ENCODE assay signal across 9 mouse cellular contexts in genomic region chr9:61702280-61702966, GRCm38 (mm10).
DNase-seq lines count a peak whose midpoint lies in the region; ATAC-seq lines count a peak whose summit lies in the region.
"Had no signal": no experiment of that assay in that cellular context is flagged by ENCODE, and none has a peak within 500 bp of the region (broad histone marks: within the 10 kb centered on the region; RNA-seq: fewer than 3 reads in every experiment).

No protein-coding gene starts in this region.

- DNase-seq in 416B (ENCODE audit: low read depth): peak; percentile 94
- DNase-seq in frontal cortex, postnatal 14 days (ENCODE audit: low spot score in 2 of 2): no peak
- DNase-seq in kidney, adult 8-10 months: no peak
- DNase-seq in urinary bladder, postnatal 4 days (ENCODE audit: low spot score in 2 of 2): no peak

- peak overlapping the region; percentile 87 for H3K4me3 ChIP-seq in megakaryocyte, embryonic 14.5 days (replicated peaks)
- H3K4me3 ChIP-seq: myocyte had no signal

- ATAC-seq in CD4-positive, CD25-positive, alpha-beta regulatory T cell, adult 4 months: peak; percentile 78
- peak; percentile 77 to 82 for ATAC-seq in hematopoietic stem cell, adult 5-6 weeks (replicated peaks in 1 of 2; ENCODE audit: insufficient read depth in 1 of 2, low FRiP score in 2 of 2, low TSS enrichment in 1 of 2, low read depth in 1 of 2, poor library complexity in 2 of 2, severe bottlenecking in 2 of 2)
- no peak for ATAC-seq in cerebellum, adult (ENCODE audit: insufficient number of reproducible peaks, low FRiP score, low TSS enrichment)

- H3K4me1 ChIP-seq in megakaryocyte, embryonic 14.5 days: peaks cover 51% of the 10 kb centered on the region

- no peaks in the 10 kb centered on the region for H3K36me3 ChIP-seq in megakaryocyte, embryonic 14.5 days (replicated peaks; ENCODE audit: low read length)

- H3K27me3 ChIP-seq in megakaryocyte, embryonic 14.5 days (replicated peaks): peaks cover 89% of the 10 kb centered on the region

- peaks cover 5% of the 10 kb centered on the region; the same call in 1 of the 2 replicates for H3K9me3 ChIP-seq in megakaryocyte, embryonic 14.5 days
